Mouse (Mus musculus): ENCODE data around the gene Prr23a1. TPM values are rescaled to one million over a fixed set of nuclear protein-coding genes. Genes with fewer than 3 reads are reported as not detected.

The Prr23a1 gene
- polyA plus RNA-seq, 1 experiment from 2014 or later: not detected

- H3K9me3 ChIP-seq (ENCODE audit: low read depth, low read length): no peaks in the 10 kb centered on the region
- H3K9ac ChIP-seq: no peak within 1 kb of the TSS
- H3K36me3 ChIP-seq (ENCODE audit: insufficient read depth): no peaks in the 10 kb centered on the region
- no peak within 1 kb of the TSS for H3K27ac ChIP-seq (ENCODE audit: low read depth)
- WGBS: 57% methylated on average over 18 of the region's 18 CpGs
- no peak for TF ChIP-seq CTCF (IDR thresholded peaks at IDR 0.05; ENCODE audit: low read depth)
- no peaks in the 10 kb centered on the region for H3K4me1 ChIP-seq (ENCODE audit: insufficient read depth)
- H3K27me3 ChIP-seq (ENCODE audit: insufficient read depth, low read length): no peaks in the 10 kb centered on the region
- no peak within 1 kb of the TSS for H3K4me2 ChIP-seq
- DNase-seq (no peak), ATAC-seq (ENCODE audit: insufficient read depth) (peak; percentile 14; the same call in 1 of the 2 replicates)
- no peak within 1 kb of the TSS for H3K4me3 ChIP-seq (ENCODE audit: low read depth, low read length)
Measured at GRCm38 (mm10) chr9:98856210-98856609, 13.9 kb downstream of the Prr23a1 start, which contains the start of gene Prr23a2. TSS of gene Prr23a2 (plus strand) at chr9:98856494.

DNA sequence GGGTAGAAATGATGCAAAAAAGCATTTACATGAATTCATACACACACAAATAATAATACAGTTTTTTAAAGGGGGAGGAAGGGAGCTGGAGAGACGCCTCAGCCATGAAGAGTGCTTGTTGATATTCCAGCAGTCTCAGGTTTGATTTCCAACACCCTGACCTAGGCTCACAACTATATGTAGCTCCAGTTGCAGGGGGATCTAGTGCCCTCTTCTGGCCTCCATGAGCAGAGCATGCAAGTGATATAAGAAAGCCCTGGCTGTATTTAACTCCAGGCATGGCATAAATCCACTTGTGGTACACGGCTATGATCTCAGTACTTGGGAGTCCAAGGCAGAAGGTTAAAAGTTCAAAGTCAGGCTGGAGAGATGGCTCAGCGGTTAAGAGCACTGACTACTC lies 21.2 kb downstream of the Prr23a1 start:
- H3K9ac ChIP-seq: no peak overlapping the region
- no peaks in the 10 kb centered on the region for H3K36me3 ChIP-seq (ENCODE audit: insufficient read depth)
- DNase-seq (peak; percentile 33), ATAC-seq (ENCODE audit: insufficient read depth) (no peak)
- H3K4me2 ChIP-seq: no peak overlapping the region
- H3K9me3 ChIP-seq (ENCODE audit: low read depth, low read length): no peaks in the 10 kb centered on the region
- 69% methylated on average over 3 of the region's 3 CpGs for WGBS
- no peak overlapping the region for H3K27ac ChIP-seq (ENCODE audit: low read depth)
- peak; percentile 38 for TF ChIP-seq CTCF (IDR thresholded peaks at IDR 0.05; ENCODE audit: low read depth)
- no peak overlapping the region for H3K4me3 ChIP-seq (ENCODE audit: low read depth, low read length)
- no peaks in the 10 kb centered on the region for H3K4me1 ChIP-seq (ENCODE audit: insufficient read depth)
- H3K27me3 ChIP-seq (ENCODE audit: insufficient read depth, low read length): no peaks in the 10 kb centered on the region

GRCm38 (mm10) chr9:98864571-98864970 lies 22.3 kb downstream of the Prr23a1 start, which contains the start of gene Prr23a3:
TSS of gene Prr23a3 (plus strand) at chr9:98864767.
- no peaks in the 10 kb centered on the region for H3K9me3 ChIP-seq (ENCODE audit: low read depth, low read length)
- no peaks in the 10 kb centered on the region for H3K36me3 ChIP-seq (ENCODE audit: insufficient read depth)
- no peak within 1 kb of the TSS for H3K27ac ChIP-seq (ENCODE audit: low read depth)
- H3K27me3 ChIP-seq (ENCODE audit: insufficient read depth, low read length): no peaks in the 10 kb centered on the region
- no peaks in the 10 kb centered on the region for H3K4me1 ChIP-seq (ENCODE audit: insufficient read depth)
- no peak for TF ChIP-seq CTCF (IDR thresholded peaks at IDR 0.05; ENCODE audit: low read depth)
- DNase-seq: no peak
- no peak within 1 kb of the TSS for H3K4me2 ChIP-seq
- WGBS: 44% methylated on average over 22 of the region's 22 CpGs
- no peak for ATAC-seq (ENCODE audit: insufficient read depth)
- H3K9ac ChIP-seq: no peak within 1 kb of the TSS
- no peak within 1 kb of the TSS for H3K4me3 ChIP-seq (ENCODE audit: low read depth, low read length)

Other genes starting within 250 kb of the Prr23a1 start
- 51.0 and 54.4 TPM in 2 replicates for gene Mrps22, start 240.8 kb upstream of the Prr23a1 start, polyA plus RNA-seq (2014; fragmentation: Nextera tagmentation; extraction: Ambion mirVana)
- not detected in 2 replicates for gene Prr23a2, start 14.0 kb downstream of the Prr23a1 start, polyA plus RNA-seq (2014; fragmentation: Nextera tagmentation; extraction: Ambion mirVana)
- gene Prr23a3, start 22.3 kb downstream of the Prr23a1 start, polyA plus RNA-seq (2014; fragmentation: Nextera tagmentation; extraction: Ambion mirVana): not detected in 2 replicates
- gene 7420426K07Rik, start 60.6 kb downstream of the Prr23a1 start, polyA plus RNA-seq (2014; fragmentation: Nextera tagmentation; extraction: Ambion mirVana): not detected in 2 replicates
- 0.07 TPM in 1 of 2 replicates, not detected in the other for gene Foxl2, start 112.8 kb downstream of the Prr23a1 start, polyA plus RNA-seq (2014; fragmentation: Nextera tagmentation; extraction: Ambion mirVana)
- gene Faim, start 143.9 kb downstream of the Prr23a1 start, polyA plus RNA-seq (2014; fragmentation: Nextera tagmentation; extraction: Ambion mirVana): 45.1 and 47.7 TPM in 2 replicates
- 0.12 TPM in 1 of 2 replicates, not detected in the other for gene Gm1123, start 193.2 kb downstream of the Prr23a1 start, polyA plus RNA-seq (2014; fragmentation: Nextera tagmentation; extraction: Ambion mirVana)

Measured in lung, embryonic 14.5 days (tissue).